Mouse (Mus musculus) cerebral cortex, adult 2 months (tissue): ENCODE results near the gene Surf6.

Experiments
- WGBS: fragments of 180-500 bp; shearing (Covaris S2); methylation state at CpG from one replicate; pipeline ENCODE4 v1.1.7; 2018; 5-methylcytosine and 5-hydroxymethylcytosine counted together

Surf6 gene

GRCm38 (mm10) chr2:26913416-26914147 is 10.9 kb upstream of the Surf6 start:
- 74% methylated on average over 17 of the region's 17 CpGs for WGBS

DNA sequence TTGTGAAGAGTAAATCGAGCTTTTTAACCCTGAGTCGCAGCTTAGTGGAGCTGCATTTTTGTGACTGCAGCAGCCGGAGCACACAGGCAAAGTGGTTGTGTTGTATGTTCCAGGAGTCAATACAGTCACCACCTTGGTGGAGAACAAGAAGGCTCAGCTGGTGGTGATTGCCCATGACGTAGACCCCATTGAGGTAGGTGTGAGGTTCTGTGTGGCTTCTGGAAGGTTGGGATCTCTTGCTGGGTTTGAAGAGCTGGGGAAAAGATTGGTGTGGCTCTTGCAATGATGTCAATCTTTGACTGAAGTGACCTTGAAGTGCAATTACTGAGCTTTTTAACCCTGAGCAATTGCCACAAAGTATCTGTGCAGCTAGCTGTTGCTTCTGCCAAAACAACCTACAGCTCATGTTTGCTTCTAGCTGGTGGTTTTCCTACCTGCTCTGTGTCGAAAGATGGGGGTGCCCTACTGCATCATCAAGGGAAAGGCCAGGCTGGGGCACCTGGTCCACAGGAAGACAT is 9.6 kb upstream of the Surf6 start:
- WGBS, result 53% methylated on average over 5 of the region's 5 CpGs

DNA sequence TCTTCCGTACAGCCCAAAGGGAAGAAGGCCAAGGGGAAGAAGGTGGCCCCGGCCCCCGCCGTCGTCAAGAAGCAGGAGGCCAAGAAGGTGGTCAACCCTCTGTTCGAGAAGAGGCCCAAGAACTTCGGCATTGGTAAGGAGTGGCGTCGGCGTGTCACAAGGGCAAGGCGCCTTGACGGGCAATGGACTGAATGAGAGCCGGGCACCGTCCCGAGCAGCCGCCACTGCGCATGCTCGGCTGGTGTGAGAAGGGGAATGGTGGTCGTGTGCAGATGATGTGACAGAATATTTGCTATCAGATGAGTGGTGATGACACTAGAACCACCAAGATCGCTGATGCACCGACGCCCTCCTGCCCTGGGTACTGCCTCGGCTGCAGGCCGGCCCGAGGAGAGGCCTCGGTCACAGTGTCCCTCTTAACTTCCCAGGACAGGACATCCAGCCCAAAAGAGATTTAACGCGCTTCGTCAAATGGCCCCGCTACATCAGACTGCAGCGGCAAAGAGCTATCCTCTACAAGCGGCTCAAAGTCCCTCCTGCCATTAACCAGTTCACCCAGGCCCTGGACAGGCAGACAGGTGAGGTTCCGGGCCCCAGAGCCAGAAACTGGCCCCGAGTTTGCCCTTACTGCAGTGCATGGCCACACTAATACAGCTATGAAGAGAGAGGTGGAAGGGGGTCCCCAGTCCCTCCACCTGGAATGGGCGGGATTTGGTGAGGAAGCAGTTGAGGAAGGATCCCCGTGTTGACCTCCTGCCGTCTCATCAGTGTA is 8.5 kb upstream of the Surf6 start:
- 1% methylated on average over 37 of the region's 37 CpGs for WGBS

- WGBS, result under 1% methylated on average over 74 of the region's 74 CpGs
These were observed 7.7 kb upstream of the Surf6 start, which contains the start of the genes Med22 and Rpl7a for GRCm38 (mm10) chr2:26910124-26910993. Gene Med22 (minus strand): TSS chr2:26910677. Gene Rpl7a (plus strand): TSS chr2:26910764.

- WGBS, result 76% methylated on average over 18 of the region's 18 CpGs
These were observed 6.2 kb upstream of the Surf6 start for GRCm38 (mm10) chr2:26908710-26909386.

DNA sequence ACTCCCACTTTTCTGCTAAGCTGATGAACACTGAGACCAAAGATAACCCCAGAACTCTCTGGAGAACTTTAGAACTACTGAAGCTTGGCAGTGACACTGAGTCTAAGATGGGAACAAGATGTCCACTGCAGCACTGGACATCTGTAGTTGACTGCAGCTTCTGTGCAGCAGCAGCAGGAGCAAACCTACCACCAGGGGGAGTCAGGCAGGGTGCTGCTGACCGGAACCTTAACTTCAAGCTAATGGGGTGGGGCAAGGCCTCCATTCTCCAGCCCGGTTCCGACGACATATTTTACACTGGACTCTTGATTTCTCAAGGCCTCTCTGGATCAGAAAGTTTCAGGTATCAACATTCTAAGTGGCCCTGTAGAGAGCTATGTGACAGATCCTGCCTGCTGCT is 4.4 kb upstream of the Surf6 start:
- WGBS, result 33% methylated on average over 4 of the region's 4 CpGs

DNA sequence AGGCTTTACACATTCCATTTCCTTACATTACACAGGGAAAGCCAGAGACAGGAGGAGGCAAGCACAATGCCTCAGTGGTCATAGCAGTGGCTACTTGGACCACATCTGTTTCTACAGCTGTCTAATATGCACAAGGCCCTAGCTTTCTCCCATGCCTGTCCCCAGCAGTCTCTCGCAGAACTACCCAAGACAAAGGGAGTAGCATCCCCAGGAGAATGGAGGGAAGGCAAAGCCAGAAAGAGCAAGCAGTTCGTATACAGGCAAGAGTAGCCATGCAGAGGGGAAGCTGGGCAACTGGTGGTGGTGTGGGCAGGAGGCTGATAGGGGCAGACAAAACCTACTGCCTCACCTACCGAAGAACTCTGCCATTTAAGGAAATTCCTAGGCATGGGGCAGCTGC is 3.8 kb upstream of the Surf6 start:
- WGBS, result 91% methylated on average over 3 of the region's 3 CpGs

DNA sequence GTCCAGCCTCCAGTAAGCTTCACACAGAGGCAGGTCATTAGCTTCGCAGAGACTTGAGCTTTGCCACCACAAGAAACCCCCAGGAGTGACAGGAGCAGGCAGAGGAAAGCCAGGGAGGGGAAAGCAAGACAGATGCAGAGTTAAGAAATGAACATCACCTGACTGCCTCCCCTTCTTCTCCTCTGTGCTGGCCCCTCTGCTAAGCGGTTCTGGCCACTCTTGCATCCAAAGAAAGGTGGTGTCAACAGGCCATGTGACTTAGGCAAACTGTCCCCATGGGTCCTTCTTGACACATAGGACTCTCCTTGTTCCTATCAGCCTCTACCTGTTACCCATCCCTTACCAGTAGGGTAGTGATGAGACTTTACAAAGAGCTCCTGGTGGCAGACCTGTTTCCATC is 3.3 kb upstream of the Surf6 start:
- WGBS, result 94% methylated on average over 2 of the region's 2 CpGs

DNA sequence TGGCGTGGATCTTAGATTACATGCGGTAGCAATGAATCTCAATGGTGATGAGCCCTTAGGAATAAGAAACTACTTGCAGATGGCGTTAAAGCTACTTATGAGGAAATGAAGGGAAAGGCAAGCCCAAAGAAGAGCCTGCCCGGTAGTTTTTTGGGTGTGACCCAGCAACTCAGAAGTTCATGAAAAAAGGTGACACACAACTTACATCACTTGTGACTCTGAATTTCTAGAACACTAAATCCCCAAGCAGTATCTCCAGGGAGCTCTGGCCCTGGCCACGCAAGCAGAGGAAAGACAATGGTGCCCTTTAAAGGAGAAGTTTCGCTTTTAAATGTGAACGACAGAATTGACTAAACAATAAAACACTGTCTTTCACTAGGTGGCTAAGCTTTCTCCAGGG is 632 bp upstream of the Surf6 start:
- 7% methylated on average over 7 of the region's 7 CpGs for WGBS

- WGBS, result 8% methylated on average over 7 of the region's 7 CpGs
These were observed 762 bp downstream of the Surf6 start for GRCm38 (mm10) chr2:26901834-26902400.

- 64% methylated on average over 1 of the region's 1 CpGs for WGBS
These were observed 1.9 kb downstream of the Surf6 start for GRCm38 (mm10) chr2:26900731-26901130.

DNA sequence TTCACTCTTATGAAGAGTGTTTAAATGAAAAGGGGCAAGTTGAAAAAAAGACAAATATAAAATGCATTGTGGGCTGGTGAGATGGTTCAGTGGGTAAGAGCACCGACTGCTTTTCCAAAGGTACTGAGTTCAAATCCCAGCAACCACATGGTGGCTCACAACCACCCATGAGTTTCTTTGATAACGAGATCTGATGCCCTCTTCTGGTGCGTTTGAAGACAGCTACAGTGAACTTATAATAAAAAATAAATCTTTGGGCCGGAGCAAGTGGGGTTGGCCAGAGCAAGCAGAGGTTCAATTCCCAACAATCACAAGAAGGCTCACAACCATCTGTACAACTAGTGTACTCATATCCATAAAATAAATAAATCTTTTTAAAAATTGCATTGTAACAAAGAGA is 6.8 kb downstream of the Surf6 start:
- 86% methylated on average over 4 of the region's 4 CpGs for WGBS

DNA sequence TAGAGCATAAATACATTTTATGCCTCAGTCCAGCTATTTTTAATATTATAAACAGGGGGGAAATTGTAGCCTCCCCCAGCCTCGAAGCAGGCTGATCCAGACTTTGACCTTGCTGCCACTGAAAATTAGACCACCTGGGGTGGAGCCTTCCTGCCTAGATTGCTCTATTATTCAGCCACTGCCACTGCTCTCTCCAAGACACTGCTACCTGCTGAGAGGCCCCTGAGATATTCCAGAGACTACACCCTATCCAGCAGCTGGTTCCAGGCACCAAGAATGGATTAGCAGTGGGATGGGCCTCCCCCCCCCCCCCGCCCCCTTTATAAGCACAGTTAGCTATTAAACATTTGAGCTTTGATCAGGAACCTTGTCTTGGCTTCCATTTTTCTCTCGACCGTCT is 16.5 kb downstream of the Surf6 start:
- 60% methylated on average over 4 of the region's 4 CpGs for WGBS

GRCm38 (mm10) chr2:26885541-26885940 is 17.1 kb downstream of the Surf6 start:
- WGBS, result 90% methylated on average over 2 of the region's 2 CpGs

- WGBS, result 64% methylated on average over 6 of the region's 6 CpGs
These were observed 32.0 kb downstream of the Surf6 start for GRCm38 (mm10) chr2:26870666-26871065.

DNA sequence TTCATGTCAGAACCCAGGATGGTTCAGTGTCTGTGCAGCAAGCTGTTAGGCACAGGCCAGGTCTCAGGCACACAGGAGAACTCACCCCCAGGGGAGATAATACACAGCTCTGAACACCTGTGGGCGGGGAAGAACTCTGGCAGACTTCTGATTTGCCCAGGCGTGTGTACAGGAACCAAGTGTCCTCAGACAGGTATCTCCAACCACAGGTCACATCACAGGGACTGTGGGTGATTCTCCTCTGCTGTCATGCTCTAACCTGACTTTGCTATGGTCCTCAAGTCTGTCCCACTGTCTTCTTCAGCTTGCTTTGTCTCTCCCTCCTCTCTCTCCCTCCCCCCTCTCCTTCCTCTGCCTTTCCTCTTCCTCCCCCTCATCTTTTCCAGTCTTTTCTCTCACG is 37.8 kb downstream of the Surf6 start, which contains the start of gene Abo:
Gene Abo (minus strand): TSS at position 101 of the 400 bp plus-strand sequence.
- 62% methylated on average over 3 of the region's 3 CpGs for WGBS

- WGBS, result 86% methylated on average over 3 of the region's 3 CpGs
These were observed 39.8 kb downstream of the Surf6 start for GRCm38 (mm10) chr2:26862856-26863255.

GRCm38 (mm10) chr2:26847706-26848105 is 55.0 kb downstream of the Surf6 start:
- WGBS, result 69% methylated on average over 2 of the region's 2 CpGs
